In the genomic region with DNA sequence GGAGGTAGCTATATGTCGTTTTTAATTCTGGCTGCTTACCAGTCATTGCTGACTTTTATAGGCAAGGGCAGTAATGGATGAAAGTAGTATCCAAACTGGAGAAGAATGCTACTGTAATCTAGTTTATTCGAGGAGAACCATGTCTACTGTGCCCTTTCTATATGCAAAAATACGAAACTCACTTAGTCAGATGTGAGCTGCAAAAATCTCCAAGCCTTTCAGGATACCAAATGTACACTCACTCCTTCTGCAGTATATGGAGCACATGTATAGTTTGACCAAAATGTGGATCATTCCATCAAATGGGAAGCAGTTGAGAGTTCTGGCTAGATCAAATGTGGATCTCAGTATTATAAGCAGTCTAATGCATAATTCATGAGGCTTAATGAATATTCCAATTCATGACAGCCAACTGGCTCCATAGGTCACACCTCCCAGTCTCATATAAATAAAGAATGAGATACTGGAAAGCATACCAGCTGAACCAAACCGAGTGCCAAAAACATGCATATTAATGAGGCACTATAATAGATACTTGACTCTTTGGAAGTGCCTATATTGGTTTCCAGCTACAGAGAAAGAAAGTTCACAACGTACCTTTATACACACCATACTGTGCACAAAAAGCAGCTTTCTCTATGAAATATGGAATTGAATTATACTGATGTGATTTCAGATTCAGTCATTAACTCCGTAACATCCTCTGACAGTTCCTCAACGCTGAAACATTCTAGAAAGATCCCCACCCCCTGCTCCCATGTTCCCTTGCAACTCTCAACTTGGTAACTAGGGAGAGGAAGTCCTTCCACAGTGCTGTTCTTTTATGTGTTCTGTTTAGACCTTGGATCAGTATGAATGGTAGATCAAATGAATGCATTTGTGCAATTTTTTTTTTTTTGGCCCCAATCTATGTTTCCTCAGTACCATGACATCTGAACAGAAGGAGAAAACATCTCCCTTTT, we compare ENCODE assay signal across 14 mouse cellular contexts.
DNase-seq lines count a peak whose midpoint lies in the region; ATAC-seq and TF ChIP-seq lines count a peak whose summit lies in the region.
"Had no signal": no experiment of that assay in that cellular context is flagged by ENCODE, and none has a peak within 500 bp of the region (broad histone marks: within the 10 kb centered on the region; RNA-seq: fewer than 3 reads in every experiment).

No protein-coding gene starts in this region.

- no peak overlapping the region for H3K9ac ChIP-seq in heart, adult 2 months (ENCODE audit: low read depth, low read length)
- H3K9ac ChIP-seq in heart, embryonic 12.5 days, result no peak overlapping the region
- H3K9ac ChIP-seq in hindbrain, embryonic 13.5 days, result no peak overlapping the region
- no peak overlapping the region for H3K9ac ChIP-seq in neural tube, embryonic 12.5 days
- H3K9ac ChIP-seq: limb, embryonic 13.5 days; lung, embryonic 14.5 days had no signal

- no peak overlapping the region for H3K4me3 ChIP-seq in heart, adult 2 months
- no peak overlapping the region for H3K4me3 ChIP-seq in heart, embryonic 12.5 days
- H3K4me3 ChIP-seq in hindbrain, embryonic 13.5 days, result no peak overlapping the region
- H3K4me3 ChIP-seq in neural tube, embryonic 12.5 days, result no peak overlapping the region
- H3K4me3 ChIP-seq: limb, embryonic 13.5 days had no signal

- no peak overlapping the region for H3K4me2 ChIP-seq in heart, embryonic 12.5 days
- H3K4me2 ChIP-seq in hindbrain, embryonic 13.5 days, result 0 out of 2 replicates have a peak overlapping the region, but pooled peaks have one; percentile 18
- H3K4me2 ChIP-seq in neural tube, embryonic 12.5 days (replicated peaks), result 0 out of 2 replicates have a peak overlapping the region, but pooled peaks have one; percentile 18
- H3K4me2 ChIP-seq: limb, embryonic 13.5 days; lung, embryonic 14.5 days had no signal

- no peaks in the 10 kb centered on the region for H3K79me2 ChIP-seq in heart, adult 2 months (replicated peaks; ENCODE audit: control insufficient read depth, insufficient read depth, low read length)

- H3K4me1 ChIP-seq in heart, adult 2 months (ENCODE audit: control insufficient read depth, insufficient read depth, low read length), result no peaks in the 10 kb centered on the region
- no peaks in the 10 kb centered on the region for H3K4me1 ChIP-seq in heart, embryonic 12.5 days (replicated peaks)
- peaks cover 17% of the 10 kb centered on the region for H3K4me1 ChIP-seq in hindbrain, embryonic 13.5 days (replicated peaks)
- H3K4me1 ChIP-seq in neural tube, embryonic 12.5 days, result peaks cover 15% of the 10 kb centered on the region
- H3K4me1 ChIP-seq: limb, embryonic 13.5 days had no signal

- 66% methylated on average over 7 of the region's 7 CpGs for WGBS in heart, adult 2 months
- WGBS in heart, embryonic 12.5 days, result 72% methylated on average over 7 of the region's 7 CpGs
- whole genome bisulfite sequencing in hindbrain, embryonic 13.5 days, result 22% methylated on average over 7 of the region's 7 CpGs
- WGBS in neural tube, embryonic 12.5 days, result 29% methylated on average over 7 of the region's 7 CpGs

- no peak for TF ChIP-seq EP300 in heart, adult 2 months (IDR thresholded peaks at IDR 0.05; ENCODE audit: insufficient read depth, low read depth, low read length)

- H3K27me3 ChIP-seq in heart, adult 2 months (ENCODE audit: control insufficient read depth, insufficient read depth, low read length), result no peaks in the 10 kb centered on the region
- H3K27me3 ChIP-seq in heart, embryonic 12.5 days (replicated peaks), result no peaks in the 10 kb centered on the region
- H3K27me3 ChIP-seq in hindbrain, embryonic 13.5 days, result no peaks in the 10 kb centered on the region
- no peaks in the 10 kb centered on the region for H3K27me3 ChIP-seq in neural tube, embryonic 12.5 days (replicated peaks)
- H3K27me3 ChIP-seq: limb, embryonic 13.5 days had no signal

- H3K36me3 ChIP-seq in heart, adult 2 months (ENCODE audit: control insufficient read depth, insufficient read depth, low read length), result no peaks in the 10 kb centered on the region
- no peaks in the 10 kb centered on the region for H3K36me3 ChIP-seq in heart, embryonic 12.5 days
- no peaks in the 10 kb centered on the region for H3K36me3 ChIP-seq in hindbrain, embryonic 13.5 days
- no peaks in the 10 kb centered on the region for H3K36me3 ChIP-seq in neural tube, embryonic 12.5 days
- H3K36me3 ChIP-seq: limb, embryonic 13.5 days had no signal

- intact Hi-C loops in heart, adult 2 months (cut with DNase I), result no loop called here

- no peak for ATAC-seq in heart, embryonic 12.5 days (ENCODE audit: insufficient number of reproducible peaks, low FRiP score)
- ATAC-seq in hindbrain, embryonic 13.5 days (ENCODE audit: low FRiP score), result peak; percentile 91
- ATAC-seq in neural tube, embryonic 12.5 days (ENCODE audit: low FRiP score, low read depth), result peak; percentile 90

- no peak for TF ChIP-seq CTCF in heart, adult 2 months (IDR thresholded peaks at IDR 0.05)

- TF ChIP-seq POLR2A in heart, adult 2 months (IDR thresholded peaks at IDR 0.05; ENCODE audit: insufficient read depth, low read depth, low read length), result no peak

- H3K9me3 ChIP-seq in heart, embryonic 12.5 days (replicated peaks), result no peaks in the 10 kb centered on the region
- no peaks in the 10 kb centered on the region for H3K9me3 ChIP-seq in hindbrain, embryonic 13.5 days
- H3K9me3 ChIP-seq in neural tube, embryonic 12.5 days, result no peaks in the 10 kb centered on the region
- H3K9me3 ChIP-seq: limb, embryonic 13.5 days had no signal

- peak overlapping the region; percentile 33; the same call in 1 of the 2 replicates for H3K27ac ChIP-seq in heart, adult 2 months
- H3K27ac ChIP-seq in heart, embryonic 12.5 days (ENCODE audit: poor library complexity, severe bottlenecking), result no peak overlapping the region
- H3K27ac ChIP-seq in hindbrain, embryonic 13.5 days, result peak overlapping the region; percentile 76
- H3K27ac ChIP-seq in neural tube, embryonic 12.5 days, result no peak overlapping the region
- H3K27ac ChIP-seq: limb, embryonic 13.5 days had no signal

- no peak for DNase-seq in heart, adult 2 months
- DNase-seq in embryo, embryonic 10 days (ENCODE audit: low spot score), result peak; percentile 40
- no peak for DNase-seq in adrenal gland, postnatal 25 days
- no peak for DNase-seq in thymus, adult 18-20 months
- DNase-seq in kidney, postnatal 10 days, result no peak
- DNase-seq: adrenal gland, adult 2 months; heart, postnatal 4 days; kidney, postnatal 4 days; lung, embryonic 14.5 days; thymus, postnatal 14 days had no signal

Comparison
In these comparisons a context has a peak if more than half of its experiments do, and no peak if none do; other contexts are left out.
1. H3K27ac ChIP-seq: peak in heart, adult 2 months (single experiment) and hindbrain, embryonic 13.5 days (single experiment); none in heart, embryonic 12.5 days (single experiment) and neural tube, embryonic 12.5 days (single experiment).